9 mouse cellular contexts compared by ENCODE assay signal in genomic region chr4:117912685-117913273, GRCm38 (mm10). TPM values are rescaled to one million over a fixed set of nuclear protein-coding genes. Genes with fewer than 3 reads are reported as not detected.
DNase-seq lines count a peak whose midpoint lies in the region; ATAC-seq and TF ChIP-seq lines count a peak whose summit lies in the region.
"Had no signal": no experiment of that assay in that cellular context is flagged by ENCODE, and none has a peak within 500 bp of the region (broad histone marks: within the 10 kb centered on the region; RNA-seq: fewer than 3 reads in every experiment).

No protein-coding gene starts in this region.

- H3K27me3 ChIP-seq in forebrain, embryonic 15.5 days, result no peaks in the 10 kb centered on the region
- no peaks in the 10 kb centered on the region for H3K27me3 ChIP-seq in midbrain, embryonic 10.5 days (ENCODE audit: low read depth, poor library complexity, severe bottlenecking)

- intact Hi-C loops in gastrocnemius, adult 2 months (cut with DNase I), result loop anchor here (1.0 kb wide), 1 partner anchor 238 kb away; no protein-coding TSS in a partner anchor

- 64% methylated on average over 7 of the region's 7 CpGs for WGBS in forebrain, embryonic 15.5 days
- WGBS in midbrain, embryonic 10.5 days, result 75% methylated on average over 7 of the region's 7 CpGs

- H3K9me3 ChIP-seq in forebrain, embryonic 15.5 days, result no peaks in the 10 kb centered on the region
- H3K9me3 ChIP-seq in midbrain, embryonic 10.5 days (replicated peaks), result no peaks in the 10 kb centered on the region

- H3K36me3 ChIP-seq in forebrain, embryonic 15.5 days, result peaks cover 13% of the 10 kb centered on the region; the same call in 1 of the 2 replicates
- peaks cover 47% of the 10 kb centered on the region for H3K36me3 ChIP-seq in midbrain, embryonic 10.5 days

- TF ChIP-seq CTCF in gastrocnemius, adult 2 months (IDR thresholded peaks at IDR 0.05), result no peak

- DNase-seq in gastrocnemius, adult 2 months, result no peak
- DNase-seq in gastrocnemius, postnatal 10 days, result no peak
- DNase-seq in MN1 (ENCODE audit: low spot score), result peak; percentile 32
- DNase-seq in midbrain, embryonic 10.5 days (ENCODE audit: low spot score), result no peak
- DNase-seq in layer of hippocampus, adult 8-10 months (ENCODE audit: low spot score in 2 of 2), result no peak
- DNase-seq in right cerebral cortex, postnatal 36 days (ENCODE audit: low spot score in 2 of 2), result no peak
- DNase-seq in spleen, adult 18-20 months, result no peak
- DNase-seq: gastrocnemius, postnatal 36 days had no signal

- peak overlapping the region; percentile 100 for H3K4me2 ChIP-seq in forebrain, embryonic 15.5 days (replicated peaks)

- peak overlapping the region; percentile 98 for H3K27ac ChIP-seq in gastrocnemius, adult 2 months
- no peak overlapping the region for H3K27ac ChIP-seq in forebrain, embryonic 15.5 days (replicated peaks)
- no peak overlapping the region; the same call in 1 of the 2 replicates for H3K27ac ChIP-seq in midbrain, embryonic 10.5 days (replicated peaks)

- H3K4me1 ChIP-seq in forebrain, embryonic 15.5 days, result peaks cover 73% of the 10 kb centered on the region
- H3K4me1 ChIP-seq in midbrain, embryonic 10.5 days, result peaks cover 66% of the 10 kb centered on the region

- no peak for ATAC-seq in forebrain, embryonic 15.5 days (replicated peaks)

- peak overlapping the region; percentile 95 for H3K4me3 ChIP-seq in gastrocnemius, adult 2 months
- peak overlapping the region; percentile 90 for H3K4me3 ChIP-seq in forebrain, embryonic 15.5 days
- H3K4me3 ChIP-seq in midbrain, embryonic 10.5 days, result peak overlapping the region; percentile 71

- H3K9ac ChIP-seq in forebrain, embryonic 15.5 days (replicated peaks), result peak overlapping the region; percentile 92

RNA-seq across cellular contexts. Expression of gene Ipo13, which starts 2.0 kb away (rescaled TPM):
- 100 to 1,000 TPM; 267 to 281 TPM for total RNA-seq in gastrocnemius, adult 2 months (2021)
- total RNA-seq in gastrocnemius, postnatal 10 days (2021), result 100 to 1,000 TPM; 146 to 154 TPM
- 69.3 and 75.5 TPM in 2 replicates for polyA plus RNA-seq in forebrain, embryonic 15.5 days (2015; fragmentation: Nextera tagmentation; extraction: Ambion mirVana)
- 66.5 and 80.5 TPM in 2 replicates for polyA plus RNA-seq in midbrain, embryonic 10.5 days (2016; fragmentation: Nextera tagmentation; extraction: Ambion mirVana)
- total RNA-seq in layer of hippocampus, adult 8-10 months (2022), result 100 to 1,000 TPM; 127 to 140 (median 130) TPM

RNA-seq across cellular contexts. Expression of gene Artn, which starts 16.8 kb away (rescaled TPM):
- under 1 TPM; 0.25 to 0.46 TPM for total RNA-seq in gastrocnemius, adult 2 months (2021)
- 1 to 10 TPM in 1 of 2 experiments, under 1 TPM in 1; 0.68 to 1.1 TPM for total RNA-seq in gastrocnemius, postnatal 10 days (2021)
- 0.10 and 0.28 TPM in 2 replicates for polyA plus RNA-seq in forebrain, embryonic 15.5 days (2015; fragmentation: Nextera tagmentation; extraction: Ambion mirVana)
- 0.51 and 0.81 TPM in 2 replicates for polyA plus RNA-seq in midbrain, embryonic 10.5 days (2016; fragmentation: Nextera tagmentation; extraction: Ambion mirVana)
- 1 to 10 TPM; 1.5 to 2.2 (median 1.9) TPM for total RNA-seq in layer of hippocampus, adult 8-10 months (2022)

RNA-seq across cellular contexts. Expression of gene Dph2, which starts 20.9 kb away (rescaled TPM):
- total RNA-seq in gastrocnemius, adult 2 months (2021), result 1 to 10 TPM; 2.4 to 3.2 TPM
- 1 to 10 TPM; 3.1 to 3.3 TPM for total RNA-seq in gastrocnemius, postnatal 10 days (2021)
- polyA plus RNA-seq in forebrain, embryonic 15.5 days (2015; fragmentation: Nextera tagmentation; extraction: Ambion mirVana), result 26.8 and 29.4 TPM in 2 replicates
- polyA plus RNA-seq in midbrain, embryonic 10.5 days (2016; fragmentation: Nextera tagmentation; extraction: Ambion mirVana), result 27.9 and 30.9 TPM in 2 replicates
- total RNA-seq in layer of hippocampus, adult 8-10 months (2022), result 10 to 100 TPM in 3 of 4 experiments, 1 to 10 TPM in 1; 9.0 to 11.5 (median 11.0) TPM

RNA-seq across cellular contexts. Expression of gene Atp6v0b, which starts 25.6 kb away (rescaled TPM):
- total RNA-seq in gastrocnemius, adult 2 months (2021), result 10 to 100 TPM; 81.4 to 83.9 TPM
- 10 to 100 TPM; 60.6 to 74.5 TPM for total RNA-seq in gastrocnemius, postnatal 10 days (2021)
- polyA plus RNA-seq in forebrain, embryonic 15.5 days (2015; fragmentation: Nextera tagmentation; extraction: Ambion mirVana), result 460 and 461 TPM in 2 replicates
- 193 and 213 TPM in 2 replicates for polyA plus RNA-seq in midbrain, embryonic 10.5 days (2016; fragmentation: Nextera tagmentation; extraction: Ambion mirVana)
- 100 to 1,000 TPM; 406 to 438 (median 423) TPM for total RNA-seq in layer of hippocampus, adult 8-10 months (2022)

RNA-seq across cellular contexts. Expression of gene B4galt2, which starts 29.5 kb away (rescaled TPM):
- total RNA-seq in gastrocnemius, adult 2 months (2021), result 1 to 10 TPM; 1.4 to 2.2 TPM
- total RNA-seq in gastrocnemius, postnatal 10 days (2021), result 10 to 100 TPM; 12.3 to 15.0 TPM
- 45.2 and 52.6 TPM in 2 replicates for polyA plus RNA-seq in forebrain, embryonic 15.5 days (2015; fragmentation: Nextera tagmentation; extraction: Ambion mirVana)
- 24.8 and 27.9 TPM in 2 replicates for polyA plus RNA-seq in midbrain, embryonic 10.5 days (2016; fragmentation: Nextera tagmentation; extraction: Ambion mirVana)
- total RNA-seq in layer of hippocampus, adult 8-10 months (2022), result 10 to 100 TPM; 59.6 to 64.5 (median 63.4) TPM
